Mouse (Mus musculus) spleen, adult 12 weeks (tissue): ENCODE measurements around the gene Tbc1d8.

Experiments used
- DNase-seq: peaks from one replicate; pipeline ENCODE4 v3.0.0; 2022; ENCODE audit warnings: low spot score

The Tbc1d8 gene

DNA sequence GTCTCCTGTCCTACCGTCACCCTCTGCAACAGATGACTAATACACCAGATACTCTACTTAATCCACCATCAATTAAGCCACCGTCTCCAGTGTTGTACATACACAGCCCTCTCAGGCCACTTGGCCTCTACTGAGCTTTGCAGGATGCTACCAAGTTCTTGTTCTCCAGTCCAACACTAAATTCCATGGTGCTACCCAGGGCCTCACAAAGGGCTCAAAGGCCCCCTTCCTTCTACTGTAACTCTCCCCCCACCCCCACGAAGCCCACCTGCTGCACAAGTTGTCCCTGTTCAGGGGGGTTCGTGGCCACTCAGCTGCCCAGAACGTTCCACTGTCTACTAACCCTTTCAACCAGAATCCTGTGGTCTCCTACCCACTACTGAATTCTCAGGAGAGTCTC, 1.5 kb downstream of the Tbc1d8 start:
- DNase-seq: no peak

- no peak for DNase-seq
Measured at GRCm38 (mm10) chr1:39476341-39476740, 2.2 kb downstream of the Tbc1d8 start.

DNA sequence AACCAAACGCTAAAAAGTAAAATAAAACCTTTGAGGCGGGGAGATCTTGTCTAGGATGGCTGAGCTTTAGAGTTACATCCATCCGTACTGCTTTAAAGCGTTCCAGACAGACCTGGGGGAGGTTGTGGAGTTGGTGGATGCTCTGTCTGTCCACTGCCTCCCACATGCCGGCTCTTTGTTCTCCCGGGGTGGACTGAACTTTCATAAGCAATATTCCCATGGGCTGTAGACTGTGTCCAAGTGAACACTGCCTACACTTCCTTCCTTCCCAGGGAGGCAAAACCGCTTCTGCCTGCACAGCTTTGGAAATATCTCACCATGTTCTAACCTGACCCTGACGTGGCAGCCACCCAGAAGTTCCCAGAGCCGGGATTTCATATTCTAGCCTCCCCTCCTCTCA, 4.0 kb downstream of the Tbc1d8 start:
- no peak for DNase-seq

GRCm38 (mm10) chr1:39471298-39471902, 7.2 kb downstream of the Tbc1d8 start:
- DNase-seq: no peak

DNA sequence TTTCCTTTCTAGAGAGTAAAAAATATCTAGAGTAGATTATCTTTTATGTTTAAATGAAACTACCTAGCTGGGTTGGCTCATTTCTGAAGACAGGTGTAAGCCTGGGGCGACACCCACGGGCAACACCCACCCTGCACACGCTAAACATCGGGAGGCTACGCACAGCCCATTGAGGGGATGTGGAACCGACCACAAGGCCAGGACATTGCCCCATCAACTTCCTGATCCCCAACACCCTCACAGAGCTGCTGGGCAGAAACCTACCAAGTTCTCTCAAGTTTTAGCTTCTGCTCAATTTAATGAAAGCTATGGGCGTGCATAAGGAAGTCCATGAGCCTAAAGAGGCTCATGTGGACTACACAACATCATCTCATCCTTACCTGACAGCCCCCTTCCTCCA, 9.6 kb downstream of the Tbc1d8 start:
- DNase-seq: no peak

DNA sequence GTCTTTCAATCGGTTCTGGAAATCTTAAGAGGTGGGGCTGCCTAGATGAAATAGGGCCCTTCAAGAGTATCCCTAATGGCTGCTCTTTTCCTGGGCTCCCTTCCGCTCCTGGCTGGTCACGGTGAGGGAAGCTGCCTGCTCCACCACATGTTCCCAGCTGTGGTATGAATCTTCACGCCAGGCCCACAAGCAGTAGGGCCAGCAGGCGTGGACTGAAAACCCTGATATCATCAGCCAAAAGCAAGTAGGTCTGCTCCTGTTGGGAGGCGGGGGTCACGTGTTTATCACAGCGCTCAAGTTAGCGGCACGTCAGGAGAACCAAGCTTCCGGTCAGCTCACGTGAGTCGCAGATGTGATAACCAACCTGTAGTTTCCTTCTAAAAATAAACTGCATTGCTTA, 12.0 kb downstream of the Tbc1d8 start:
- no peak for DNase-seq

GRCm38 (mm10) chr1:39464760-39465159, 13.8 kb downstream of the Tbc1d8 start:
- DNase-seq: no peak

DNA sequence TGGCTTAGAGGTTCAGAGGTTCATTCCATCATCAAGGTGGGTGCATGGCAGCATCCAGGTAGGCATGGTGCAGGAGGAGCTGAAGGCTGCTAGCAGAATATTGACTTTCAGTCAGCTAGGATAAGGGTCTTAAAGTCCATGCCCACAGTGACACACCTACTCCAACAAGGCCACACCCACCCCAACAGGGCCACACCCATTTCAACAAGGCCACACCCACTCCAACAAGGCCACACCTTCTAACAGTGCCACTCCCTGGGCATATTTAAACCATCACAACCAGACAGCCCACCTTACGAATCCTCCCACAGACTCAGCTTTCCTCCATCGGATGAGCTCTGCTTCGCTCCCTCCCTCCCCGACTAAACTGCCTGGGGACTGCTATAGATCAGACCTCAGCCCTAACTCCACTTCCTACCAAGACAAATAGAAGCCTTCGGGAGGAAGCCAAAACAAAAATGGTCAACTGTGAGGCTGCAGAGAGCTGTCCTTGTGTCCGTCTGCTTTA, 15.6 kb downstream of the Tbc1d8 start:
- DNase-seq: no peak

GRCm38 (mm10) chr1:39462036-39462435, 16.5 kb downstream of the Tbc1d8 start:
- DNase-seq: no peak

GRCm38 (mm10) chr1:39460495-39460894, 18.1 kb downstream of the Tbc1d8 start:
- DNase-seq: no peak

DNA sequence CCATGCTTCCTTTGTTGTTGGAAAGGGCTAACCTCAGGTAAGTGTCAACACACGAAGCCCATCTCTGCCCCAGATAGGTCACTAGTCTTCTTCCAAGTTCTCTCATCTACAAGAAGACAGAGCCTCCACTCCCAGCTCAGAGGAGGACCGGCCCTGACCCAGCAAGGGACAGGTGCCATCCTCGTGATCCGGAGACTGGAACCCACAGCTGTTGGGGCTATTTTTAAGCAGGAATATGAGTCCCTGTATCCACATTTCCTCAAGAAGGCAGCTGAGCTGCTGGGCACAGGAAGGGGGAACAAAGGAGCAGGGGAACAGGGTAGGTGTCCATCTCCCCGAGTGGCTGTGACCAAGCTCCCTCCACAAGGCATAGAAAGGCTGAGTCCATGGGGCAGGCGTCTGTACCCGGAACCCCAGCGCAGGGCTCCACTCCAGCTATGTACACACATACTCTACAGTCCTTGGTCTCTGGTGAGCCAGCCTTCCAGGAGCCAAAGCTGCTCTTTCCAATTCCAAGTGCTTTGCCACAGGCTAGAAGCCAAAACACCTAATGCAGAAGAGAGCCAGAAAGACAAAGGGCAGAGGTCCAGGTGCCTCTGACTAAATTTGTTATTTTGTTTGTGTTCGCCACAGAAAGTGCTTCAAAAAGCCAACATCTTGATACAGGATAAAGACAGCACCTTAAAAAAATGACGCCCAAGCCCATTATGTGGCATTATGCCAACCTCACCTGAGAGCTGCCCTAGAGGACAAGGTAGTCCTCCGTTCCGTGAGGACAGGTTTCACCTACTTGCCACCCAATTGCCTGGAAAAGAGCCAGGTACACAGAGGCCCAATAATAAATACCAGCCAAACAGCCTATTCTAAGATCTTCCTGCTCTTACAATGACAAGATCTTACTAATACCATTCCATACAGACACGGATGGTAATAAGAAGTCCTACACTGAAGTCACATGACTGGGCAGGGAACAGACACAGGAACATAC, 20.4 kb downstream of the Tbc1d8 start:
- DNase-seq: no peak

DNA sequence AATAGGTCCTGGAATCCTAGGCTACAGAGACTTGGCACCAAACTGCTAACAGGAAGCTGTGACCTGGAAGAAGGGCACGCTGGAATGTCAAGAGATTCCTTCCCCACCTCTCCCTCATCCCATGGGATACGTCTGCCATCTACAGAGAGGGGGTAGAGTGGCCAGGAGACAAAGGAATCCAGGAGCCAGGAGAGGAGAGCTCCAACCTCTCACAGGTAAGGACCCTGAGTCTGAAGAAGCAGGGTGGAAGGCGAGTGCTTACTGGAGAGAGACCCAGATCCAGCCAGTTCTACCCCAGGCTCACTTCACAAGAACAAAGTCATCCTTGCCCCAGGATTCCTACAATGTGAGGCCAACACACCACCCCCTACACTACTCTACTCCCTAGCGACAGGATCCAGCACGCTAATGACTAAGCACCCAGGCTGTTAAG, 22.1 kb downstream of the Tbc1d8 start:
- DNase-seq: no peak

- DNase-seq: no peak
Measured at GRCm38 (mm10) chr1:39455350-39456023, 23.1 kb downstream of the Tbc1d8 start.

GRCm38 (mm10) chr1:39454783-39455175, 23.8 kb downstream of the Tbc1d8 start:
- DNase-seq: no peak

GRCm38 (mm10) chr1:39454108-39454782, 24.3 kb downstream of the Tbc1d8 start:
- DNase-seq: no peak

DNA sequence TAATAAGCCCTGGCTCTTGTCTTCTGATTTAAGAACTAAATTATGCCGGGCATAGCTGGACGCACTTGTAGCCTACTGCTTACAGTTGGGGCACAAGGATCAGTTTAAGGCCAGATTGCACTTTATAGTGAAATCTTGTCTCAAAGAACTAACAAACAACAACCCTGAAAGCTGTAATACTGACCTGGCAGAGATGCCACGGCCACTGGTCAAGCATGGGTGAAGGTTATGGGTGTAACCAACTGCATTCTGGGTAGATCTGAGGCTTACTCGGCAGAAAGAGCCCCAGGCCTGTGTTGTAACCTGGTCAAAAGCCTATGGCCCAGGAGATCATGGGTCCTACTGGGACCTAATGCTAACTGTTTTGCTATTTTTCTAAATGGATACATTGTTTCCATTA, 26.4 kb downstream of the Tbc1d8 start:
- DNase-seq: no peak

- no peak for DNase-seq
Measured at GRCm38 (mm10) chr1:39450069-39450728, 28.4 kb downstream of the Tbc1d8 start.

- no peak for DNase-seq
Measured at GRCm38 (mm10) chr1:39449251-39449790, 29.2 kb downstream of the Tbc1d8 start.

- no peak for DNase-seq
Measured at GRCm38 (mm10) chr1:39448819-39449218, 29.7 kb downstream of the Tbc1d8 start.

- no peak for DNase-seq
Measured at GRCm38 (mm10) chr1:39448238-39448637, 30.3 kb downstream of the Tbc1d8 start.

DNA sequence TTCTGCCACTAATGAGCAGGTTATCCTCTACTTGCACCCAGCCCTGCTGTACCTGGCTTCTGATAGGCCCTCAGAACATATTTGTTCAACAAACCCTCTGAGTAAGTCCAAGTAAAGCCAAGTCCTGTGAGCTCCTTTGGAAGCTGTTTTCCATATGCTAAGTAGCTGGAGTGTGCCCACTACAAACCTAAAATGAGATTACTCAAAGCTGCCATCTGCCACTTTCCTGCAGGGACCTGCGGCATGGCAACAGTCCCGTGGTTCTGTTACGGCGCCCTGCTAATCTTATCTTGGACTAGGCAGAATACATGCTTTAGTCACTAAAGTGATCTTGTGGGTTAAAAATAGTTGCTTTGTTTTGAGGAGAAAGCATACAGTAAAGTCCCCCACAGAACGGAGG, 32.4 kb downstream of the Tbc1d8 start:
- no peak for DNase-seq
